Mouse (Mus musculus): Measurements from ENCODE around the gene Fmn2. TPM values are rescaled to one million over a fixed set of nuclear protein-coding genes. Genes with fewer than 3 reads are reported as not detected.

Gene Fmn2
- not detected for polyA plus RNA-seq (2017; shearing (Covaris generic))

DNA sequence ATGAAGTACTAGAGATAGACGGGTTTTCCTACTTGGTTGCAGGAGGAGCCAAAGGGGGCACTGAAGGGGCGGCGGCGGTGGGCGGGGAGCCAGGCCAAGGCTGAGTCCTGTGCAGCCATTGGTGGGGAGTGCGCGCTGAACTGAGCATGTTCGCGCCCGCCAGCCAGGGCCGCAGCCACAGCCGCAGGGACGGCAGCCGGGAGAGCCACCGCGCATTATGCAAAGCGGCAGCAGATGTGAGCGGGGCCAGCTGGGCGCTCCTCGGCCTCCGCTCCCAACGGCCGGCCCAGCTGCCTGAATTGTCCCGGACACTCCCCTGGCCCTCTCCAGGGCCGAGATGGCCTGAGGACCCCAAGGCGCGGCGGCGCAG lies at the start of gene Fmn2:
Fmn2 (plus strand) TSS at position 165 of the 370 bp plus-strand sequence.

Other genes starting within 250 kb of the Fmn2 start
- not detected for gene Olfr419, start 249.8 kb upstream of the Fmn2 start, polyA plus RNA-seq (2017; shearing (Covaris generic))
- gene Mptx1, start 171.3 kb upstream of the Fmn2 start, polyA plus RNA-seq (2017; shearing (Covaris generic)): not detected
- gene Olfr417, start 136.7 kb upstream of the Fmn2 start, polyA plus RNA-seq (2017; shearing (Covaris generic)): not detected
- not detected for gene Olfr248, start 110.8 kb upstream of the Fmn2 start, polyA plus RNA-seq (2017; shearing (Covaris generic))
- not detected for gene Olfr414, start 77.8 kb upstream of the Fmn2 start, polyA plus RNA-seq (2017; shearing (Covaris generic))
- gene Olfr220, start 59.7 kb upstream of the Fmn2 start, polyA plus RNA-seq (2017; shearing (Covaris generic)): not detected